Mouse (Mus musculus) mature B cell (primary cell): ENCODE results near the gene Ube2l6.

ENCODE experiments used
- in situ Hi-C: fragments of 300-500 bp; cut with MboI; formaldehyde crosslinking; loops from 2 replicates; pipeline ENCODE4 v1.14.3; 2019

Gene Ube2l6

GRCm38 (mm10) chr2:84837817-84838592 is 39.4 kb downstream of the Ube2l6 start:
- in situ Hi-C loops, result loop anchor here (10.0 kb wide), 1 partner anchor 47 kb away; the partner anchor contains the start of gene Rtn4rl2

GRCm38 (mm10) chr2:84838593-84838949 is 39.9 kb downstream of the Ube2l6 start, which contains the start of gene Slc43a1:
TSS of gene Slc43a1 (plus strand) at chr2:84838850.
- in situ Hi-C loops, result loop anchor here (10.0 kb wide), 1 partner anchor 46 kb away; the partner anchor contains the start of gene Rtn4rl2

- in situ Hi-C loops, result loop anchor here (10.0 kb wide), 1 partner anchor 46 kb away; the partner anchor contains the start of gene Rtn4rl2
Observed at GRCm38 (mm10) chr2:84838993-84839980, 40.7 kb downstream of the Ube2l6 start.

GRCm38 (mm10) chr2:84840016-84840747 is 41.6 kb downstream of the Ube2l6 start:
- in situ Hi-C loops, result no loop called here

GRCm38 (mm10) chr2:84840748-84841563 is 42.3 kb downstream of the Ube2l6 start:
- in situ Hi-C loops, result no loop called here

GRCm38 (mm10) chr2:84841905-84842304 is 43.3 kb downstream of the Ube2l6 start:
- in situ Hi-C loops, result no loop called here

- in situ Hi-C loops, result no loop called here
Observed at GRCm38 (mm10) chr2:84843654-84844053, 45.0 kb downstream of the Ube2l6 start.

GRCm38 (mm10) chr2:84845226-84845625 is 46.6 kb downstream of the Ube2l6 start:
- in situ Hi-C loops, result no loop called here

- in situ Hi-C loops, result no loop called here
Observed at GRCm38 (mm10) chr2:84850407-84851129, 51.9 kb downstream of the Ube2l6 start.

GRCm38 (mm10) chr2:84851130-84852040 is 52.8 kb downstream of the Ube2l6 start:
- in situ Hi-C loops, result no loop called here

- in situ Hi-C loops, result no loop called here
Observed at GRCm38 (mm10) chr2:84855732-84856131, 57.1 kb downstream of the Ube2l6 start.

- in situ Hi-C loops, result no loop called here
Observed at GRCm38 (mm10) chr2:84858551-84858950, 59.9 kb downstream of the Ube2l6 start.
